Mouse (Mus musculus) ES-E14 (cell line): ENCODE measurements around the gene Dab2.

ENCODE experiments used
- CHD2 ChIP-seq: IDR thresholded peaks from 2 replicates; pipeline ENCODE4 v1.6.1; 2014; ENCODE audit warnings: mild to moderate bottlenecking, low read depth, low read length, inconsistent platforms
- HCFC1 ChIP-seq: IDR thresholded peaks from 2 replicates; pipeline ENCODE4 v1.6.1; 2012; ENCODE audit warnings: low read length, inconsistent platforms, borderline replicate concordance; ENCODE audit not compliant: insufficient read depth
- MAFK ChIP-seq: IDR thresholded peaks from 2 replicates; pipeline ENCODE4 v1.6.1; 2014; ENCODE audit warnings: mild to moderate bottlenecking, low read depth, low read length, inconsistent platforms; ENCODE audit not compliant: insufficient read depth
- ZNF384 ChIP-seq: IDR thresholded peaks from 2 replicates; pipeline ENCODE4 v1.6.1; 2012; ENCODE audit warnings: low read depth, low read length, inconsistent platforms

DNA sequence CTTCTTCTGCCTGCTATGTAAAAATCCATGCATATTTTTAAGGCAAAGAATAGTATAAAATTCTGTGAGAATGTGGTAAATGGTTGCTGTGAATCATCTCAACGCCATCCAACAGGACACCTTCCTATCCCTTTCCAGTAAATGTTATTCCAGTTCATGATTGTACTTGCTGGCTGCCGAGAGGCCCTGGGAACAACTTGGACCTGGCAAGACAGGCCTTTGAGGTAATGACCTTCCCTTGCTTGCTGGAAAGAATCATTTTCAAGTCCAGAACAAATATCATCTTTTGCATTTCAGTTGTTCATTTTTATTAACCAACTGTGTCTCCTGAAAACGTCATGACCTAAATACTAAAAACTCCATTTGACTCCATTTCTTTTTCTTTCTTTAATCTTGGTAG is 862 bp upstream of the Dab2 start:
- TF ChIP-seq ZNF384: no peak
- no peak for TF ChIP-seq HCFC1
- TF ChIP-seq CHD2: no peak
- no peak for TF ChIP-seq MAFK
